Mouse (Mus musculus) liver, embryonic 11.5 days (tissue): ENCODE measurements around the gene Plppr5. TPM values are rescaled to one million over a fixed set of nuclear protein-coding genes. Genes with fewer than 3 reads are reported as not detected.

Experiments used
- ATAC-seq: fragments of 200-750 bp; cut with Nextera tagmentation; replicated peaks from 2 replicates; pipeline ENCODE4 v1.8.0; 2017; ENCODE audit warnings: moderate number of reproducible peaks, mild to moderate bottlenecking, moderate TSS enrichment, moderate library complexity; ENCODE audit not compliant: low FRiP score
- DNase-seq: peaks from one replicate; pipeline ENCODE4 v3.0.0-alpha.2; 2017; ENCODE audit warnings: low spot score
- H3K27ac ChIP-seq: fragments of 300-500 bp; sonication (generic); 2 replicates; pipeline ENCODE4 v1.5.1; 2014; ENCODE audit warnings: mild to moderate bottlenecking, low read depth, low read length, control low read depth
- H3K27me3 ChIP-seq: fragments of 300-500 bp; sonication (generic); replicated peaks from 2 replicates; pipeline ENCODE4 v1.6.1; 2014; ENCODE audit warnings: low read length, mixed read lengths; ENCODE audit not compliant: control insufficient read depth, insufficient read depth
- H3K36me3 ChIP-seq: fragments of 300-500 bp; sonication (generic); 2 replicates; pipeline ENCODE4 v1.6.1; 2014; ENCODE audit warnings: mild to moderate bottlenecking, low read length, moderate library complexity, mixed read lengths; ENCODE audit not compliant: control insufficient read depth, insufficient read depth
- H3K4me1 ChIP-seq: fragments of 300-500 bp; sonication (generic); replicated peaks from 2 replicates; pipeline ENCODE4 v1.6.1; 2014; ENCODE audit warnings: low read length, mixed read lengths; ENCODE audit not compliant: control insufficient read depth, insufficient read depth
- H3K4me2 ChIP-seq: fragments of 300-500 bp; sonication (generic); 2 replicates; pipeline ENCODE4 v1.6.1; 2014; ENCODE audit warnings: mild to moderate bottlenecking, control low read depth, moderate library complexity
- H3K4me3 ChIP-seq: fragments of 300-500 bp; sonication (generic); 2 replicates; pipeline ENCODE4 v1.5.1; 2014; ENCODE audit warnings: low read depth, low read length, control low read depth
- H3K9ac ChIP-seq: fragments of 300-500 bp; sonication (generic); 2 replicates; pipeline ENCODE4 v1.6.1; 2014; ENCODE audit warnings: low read depth, low read length, control low read depth
- H3K9me3 ChIP-seq: fragments of 300-500 bp; sonication (generic); 2 replicates; pipeline ENCODE4 v1.6.1; 2016; ENCODE audit warnings: low read length, inconsistent platforms, mixed read lengths; ENCODE audit not compliant: control insufficient read depth
- WGBS: fragments of 180-500 bp; shearing (Covaris S2); extraction: QIAGEN DNeasy Blood & Tissue Kit; methylation state at CpG from one replicate; pipeline ENCODE4 v1.1.7; 2014; 5-methylcytosine and 5-hydroxymethylcytosine counted together
- polyA plus RNA-seq: library from polyadenylated mRNA; unstranded; fragments of >200 nt; fragmentation: Nextera tagmentation; extraction: Ambion mirVana; gene quantifications from 2 replicates; pipeline ENCODE4 v1.2.1, GENCODE M21; 2014

Gene Plppr5
- polyA plus RNA-seq, 1 experiment from 2014 or later = 0.14 TPM

GRCm38 (mm10) chr3:117664316-117664715 is 89.7 kb downstream of the Plppr5 start:
- ATAC-seq (no peak), DNase-seq (no peak)
- 80% methylated on average over 1 of the region's 1 CpGs for WGBS
- H3K9ac ChIP-seq = no peak overlapping the region
- no peak overlapping the region for H3K4me3 ChIP-seq
- H3K27me3 ChIP-seq = no peaks in the 10 kb centered on the region
- H3K27ac ChIP-seq = no peak overlapping the region
- no peaks in the 10 kb centered on the region for H3K9me3 ChIP-seq
- no peaks in the 10 kb centered on the region for H3K36me3 ChIP-seq
- H3K4me2 ChIP-seq = no peak overlapping the region
- no peaks in the 10 kb centered on the region for H3K4me1 ChIP-seq

- no peak for ATAC-seq
- WGBS = 83% methylated on average over 6 of the region's 6 CpGs
- no peaks in the 10 kb centered on the region for H3K27me3 ChIP-seq
These were observed 104.6 kb downstream of the Plppr5 start for GRCm38 (mm10) chr3:117679189-117679588.

DNA sequence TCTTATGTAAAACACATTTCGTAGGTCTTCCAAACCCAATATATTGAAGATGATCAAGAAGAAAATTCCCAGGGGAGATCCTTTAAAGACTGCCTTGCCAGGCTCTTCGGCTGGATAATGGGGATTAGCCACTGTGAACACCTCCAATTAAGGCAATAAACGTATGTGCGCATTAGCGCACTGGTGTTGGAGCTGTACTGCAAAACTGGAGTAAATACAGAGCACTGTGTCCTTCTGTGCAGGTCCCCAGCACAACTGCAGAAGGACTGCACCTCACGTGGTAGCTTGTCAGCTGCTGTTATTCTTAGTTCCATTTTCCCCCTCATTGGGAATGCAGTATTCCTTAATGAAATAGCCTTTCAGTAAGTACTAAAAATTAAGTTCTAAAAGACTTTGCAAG is 110.0 kb downstream of the Plppr5 start:
- no peak overlapping the region for H3K9ac ChIP-seq
- ATAC-seq (no peak), DNase-seq (no peak)
- H3K27ac ChIP-seq = no peak overlapping the region
- no peaks in the 10 kb centered on the region for H3K36me3 ChIP-seq
- H3K27me3 ChIP-seq = no peaks in the 10 kb centered on the region
- H3K4me3 ChIP-seq = no peak overlapping the region
- no peaks in the 10 kb centered on the region for H3K4me1 ChIP-seq
- H3K9me3 ChIP-seq = no peaks in the 10 kb centered on the region
- no peak overlapping the region for H3K4me2 ChIP-seq
- 81% methylated on average over 6 of the region's 6 CpGs for WGBS

More at GRCm38 (mm10) chr3:117679189-117679588, 104.6 kb downstream of the Plppr5 start:
- no peaks in the 10 kb centered on the region for H3K9me3 ChIP-seq
- no peaks in the 10 kb centered on the region for H3K4me1 ChIP-seq
- no peak overlapping the region for H3K9ac ChIP-seq
- no peak overlapping the region for H3K4me3 ChIP-seq
- no peaks in the 10 kb centered on the region for H3K36me3 ChIP-seq
- H3K4me2 ChIP-seq = no peak overlapping the region
- no peak for DNase-seq
- no peak overlapping the region for H3K27ac ChIP-seq

DNA sequence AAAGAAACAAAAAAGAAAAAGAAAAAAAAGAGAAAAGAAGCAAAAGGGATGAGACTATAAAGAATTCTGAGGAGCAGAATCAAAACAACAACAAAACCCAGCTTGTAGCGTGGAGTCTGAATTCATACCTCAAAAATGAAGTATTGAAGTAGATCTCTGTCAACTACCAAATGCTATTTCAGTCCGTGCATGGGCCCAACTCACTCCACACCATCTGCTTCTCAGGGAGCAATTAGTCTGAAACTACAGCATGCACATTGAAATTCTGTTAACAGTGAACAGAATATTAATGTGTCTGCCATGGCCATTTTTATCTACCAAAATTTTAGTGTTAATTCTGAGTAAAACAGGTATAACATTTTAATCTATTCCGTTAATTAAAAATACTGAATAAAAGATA is 111.4 kb downstream of the Plppr5 start:
- no peak overlapping the region for H3K4me2 ChIP-seq
- H3K4me3 ChIP-seq = no peak overlapping the region
- H3K27ac ChIP-seq = no peak overlapping the region
- no peak overlapping the region for H3K9ac ChIP-seq
- ATAC-seq (no peak), DNase-seq (no peak)
- no peaks in the 10 kb centered on the region for H3K27me3 ChIP-seq
- WGBS = 85% methylated on average over 3 of the region's 3 CpGs
- H3K9me3 ChIP-seq = no peaks in the 10 kb centered on the region
- H3K4me1 ChIP-seq = no peaks in the 10 kb centered on the region
- no peaks in the 10 kb centered on the region for H3K36me3 ChIP-seq

DNA sequence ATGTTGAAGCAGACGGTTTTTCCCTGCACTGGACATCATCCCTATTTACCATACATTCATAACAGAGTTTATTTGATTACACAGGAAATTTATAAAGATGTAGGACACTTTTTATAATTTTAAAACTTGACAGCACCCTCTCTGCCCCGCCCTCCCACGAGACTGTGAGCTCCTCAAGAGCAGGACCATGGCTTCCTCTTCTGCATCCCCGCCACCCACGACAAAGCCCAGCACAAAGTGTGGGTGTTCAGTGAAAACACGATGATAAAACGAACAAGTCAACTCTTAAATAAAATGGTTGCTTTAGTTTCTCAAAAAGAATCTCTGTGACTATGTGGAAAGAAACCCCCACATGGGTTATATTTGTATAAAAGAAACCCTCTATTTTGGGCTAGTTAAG is 112.0 kb downstream of the Plppr5 start:
- Histone ChIP-seq H3K4me2 (no peak overlapping the region), H3K27me3 (no peaks in the 10 kb centered on the region), H3K9ac (no peak overlapping the region), H3K4me3 (no peak overlapping the region), H3K4me1 (no peaks in the 10 kb centered on the region), H3K27ac (no peak overlapping the region), H3K36me3 (no peaks in the 10 kb centered on the region), H3K9me3 (no peaks in the 10 kb centered on the region)
- ATAC-seq (no peak), DNase-seq (no peak)
- 80% methylated on average over 7 of the region's 7 CpGs for WGBS

GRCm38 (mm10) chr3:117694736-117695135 is 120.1 kb downstream of the Plppr5 start:
- 60% methylated on average over 1 of the region's 1 CpGs for whole genome bisulfite sequencing
- no peaks in the 10 kb centered on the region for H3K36me3 ChIP-seq
- no peaks in the 10 kb centered on the region for H3K4me1 ChIP-seq
- H3K9ac ChIP-seq = no peak overlapping the region
- no peak overlapping the region for H3K4me2 ChIP-seq
- H3K4me3 ChIP-seq = no peak overlapping the region
- DNase-seq (no peak), ATAC-seq (no peak)
- no peaks in the 10 kb centered on the region for H3K9me3 ChIP-seq
- no peaks in the 10 kb centered on the region for H3K27me3 ChIP-seq
- no peak overlapping the region for H3K27ac ChIP-seq

DNA sequence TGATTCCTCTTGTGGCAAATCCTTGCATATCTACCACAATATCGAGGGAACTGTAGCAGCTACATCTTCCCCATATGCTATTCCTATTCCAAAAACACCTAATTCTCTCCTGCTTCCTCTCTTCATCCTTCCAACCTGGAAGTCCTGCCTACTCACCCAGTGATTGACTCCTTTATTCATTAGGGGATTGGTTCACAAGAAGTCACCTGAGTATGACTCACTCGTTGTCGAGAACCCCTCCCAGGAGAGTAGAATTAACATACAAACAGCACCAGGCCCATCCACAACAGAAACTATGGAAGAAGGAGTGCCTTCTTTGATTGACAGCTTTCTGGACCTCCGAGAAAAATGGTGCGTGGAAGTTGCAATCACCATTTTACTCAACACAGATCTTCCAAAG is 121.7 kb downstream of the Plppr5 start:
- no peak overlapping the region for H3K27ac ChIP-seq
- H3K36me3 ChIP-seq = no peaks in the 10 kb centered on the region
- H3K27me3 ChIP-seq = no peaks in the 10 kb centered on the region
- no peak for DNase-seq
- no peak overlapping the region for H3K4me2 ChIP-seq
- no peak overlapping the region for H3K4me3 ChIP-seq
- no peaks in the 10 kb centered on the region for H3K4me1 ChIP-seq
- 83% methylated on average over 5 of the region's 5 CpGs for WGBS
- no peak for ATAC-seq
- no peak overlapping the region for H3K9ac ChIP-seq
- no peaks in the 10 kb centered on the region for H3K9me3 ChIP-seq

DNA sequence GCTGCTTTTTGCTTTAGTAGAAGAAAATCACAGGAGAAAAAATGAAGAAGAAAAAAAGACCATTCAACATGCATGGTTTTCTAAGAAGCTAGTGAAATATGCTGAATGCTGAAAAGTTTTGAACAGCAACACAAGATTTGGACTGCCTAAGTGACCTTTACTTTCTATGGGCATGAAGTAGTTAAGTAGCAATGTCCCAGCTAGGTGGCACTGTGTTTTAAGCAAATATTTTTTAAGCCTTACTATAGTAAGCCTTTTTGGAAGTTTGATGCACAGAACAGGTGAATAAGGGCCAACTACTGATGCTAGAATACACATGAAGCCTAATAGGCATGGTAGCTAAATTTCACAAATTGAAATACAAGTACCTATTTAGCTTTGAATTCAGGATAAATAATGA is 134.2 kb downstream of the Plppr5 start:
- no peaks in the 10 kb centered on the region for H3K9me3 ChIP-seq
- no peaks in the 10 kb centered on the region for H3K27me3 ChIP-seq
- H3K36me3 ChIP-seq = no peaks in the 10 kb centered on the region
- ATAC-seq = no peak
- H3K27ac ChIP-seq = no peak overlapping the region
- H3K4me1 ChIP-seq = no peaks in the 10 kb centered on the region
- H3K4me3 ChIP-seq = no peak overlapping the region
- H3K9ac ChIP-seq = no peak overlapping the region
- DNase-seq = no peak
- H3K4me2 ChIP-seq = no peak overlapping the region

DNA sequence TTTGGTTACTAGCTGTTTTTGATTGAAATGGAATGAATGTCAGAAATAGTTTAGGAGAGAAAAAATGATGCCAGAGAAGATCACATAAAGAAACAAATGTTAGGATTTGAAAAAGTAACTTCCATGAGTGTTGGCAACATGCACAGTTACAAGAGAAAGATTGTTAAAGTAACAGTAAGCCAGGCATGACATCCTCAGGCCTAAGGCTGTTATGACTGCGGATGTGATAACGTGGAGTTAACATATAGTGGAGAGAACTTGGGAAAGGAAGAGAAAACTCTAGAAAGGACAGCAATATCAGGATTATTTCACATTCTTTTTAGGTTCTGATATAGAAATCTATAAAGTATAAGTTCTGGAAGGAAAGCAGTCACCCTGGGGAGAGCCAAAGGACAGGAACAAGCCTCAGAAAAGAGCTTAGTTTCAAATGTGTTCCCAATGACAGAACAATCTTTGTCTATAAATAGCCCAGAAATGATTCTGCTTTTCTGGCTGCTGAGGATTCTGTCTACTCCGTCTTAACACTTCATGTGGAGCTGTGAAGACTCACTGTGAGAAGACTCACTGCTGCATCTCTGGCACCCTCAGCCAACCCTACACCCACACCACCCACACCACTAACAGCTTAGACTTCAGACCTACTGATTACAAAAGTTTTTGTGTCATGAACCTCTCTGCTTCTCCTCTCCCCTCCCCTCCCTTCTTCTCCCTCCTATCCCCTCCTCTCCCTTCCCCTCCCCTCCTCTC is 142.1 kb downstream of the Plppr5 start:
- H3K4me1 ChIP-seq = no peaks in the 10 kb centered on the region
- H3K9ac ChIP-seq = no peak overlapping the region
- DNase-seq (no peak), ATAC-seq (no peak)
- no peaks in the 10 kb centered on the region for H3K27me3 ChIP-seq
- H3K36me3 ChIP-seq = no peaks in the 10 kb centered on the region
- no peak overlapping the region for H3K4me3 ChIP-seq
- H3K9me3 ChIP-seq = no peaks in the 10 kb centered on the region
- H3K4me2 ChIP-seq = no peak overlapping the region
- no peak overlapping the region for H3K27ac ChIP-seq
- 69% methylated on average over 3 of the region's 3 CpGs for WGBS
